Mouse (Mus musculus): Measurements from ENCODE around the gene Slc16a5.
"Not testable (repeated sequence)": the region's sequence is repeated elsewhere in the genome, so short reads cannot be mapped to it uniquely, and the experiment has no call there.

The Slc16a5 gene

DNA sequence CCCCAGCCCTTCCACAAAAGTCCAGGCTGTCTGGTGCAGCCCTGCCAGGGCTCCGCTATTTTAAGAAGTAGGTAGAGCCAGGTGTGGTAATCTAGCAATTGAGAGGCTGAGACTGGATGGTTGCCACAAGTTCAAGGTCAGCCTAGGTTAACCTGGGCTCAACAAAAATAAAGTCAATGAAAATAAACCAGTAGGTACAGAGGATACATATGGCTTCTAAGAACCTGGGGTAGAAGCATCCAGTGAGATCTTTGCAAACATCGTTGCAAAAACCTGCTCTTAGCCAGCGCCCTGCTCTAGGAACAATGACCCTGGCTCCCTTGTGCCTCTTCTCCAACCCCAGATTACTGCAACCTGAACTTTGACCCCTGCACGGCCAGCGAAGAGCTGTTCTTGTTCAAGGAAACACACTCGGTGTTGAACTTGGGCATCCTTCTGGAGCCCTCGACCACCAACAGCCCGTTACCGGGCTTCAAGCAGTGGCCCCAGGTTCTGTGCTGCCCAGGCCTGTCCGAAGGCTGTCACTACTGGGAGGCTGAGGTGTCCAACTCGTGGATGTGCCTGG is 14.9 kb upstream of the Slc16a5 start:
- no peak for DNase-seq (ENCODE audit: low spot score)

DNA sequence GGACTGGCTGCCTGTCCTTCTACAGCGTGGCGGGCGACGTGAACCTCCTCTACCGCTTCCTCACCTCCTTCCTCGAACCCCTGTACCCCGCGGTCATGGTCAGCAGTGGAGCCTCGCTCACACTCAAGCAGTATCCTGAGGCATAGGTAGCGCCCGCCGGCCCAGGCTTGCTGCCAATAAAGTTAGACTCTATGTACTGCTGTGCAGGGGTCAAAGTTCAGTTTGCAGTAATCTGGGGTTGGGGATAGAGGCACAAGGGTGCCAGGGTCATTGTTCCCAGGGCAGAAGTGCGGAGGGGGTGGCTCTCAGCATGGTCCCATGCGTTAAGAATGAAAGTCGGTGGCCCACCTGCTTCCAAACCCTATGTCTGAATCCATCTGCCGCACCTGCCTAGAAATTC is 14.2 kb upstream of the Slc16a5 start:
- no peak for DNase-seq (ENCODE audit: low spot score)

DNA sequence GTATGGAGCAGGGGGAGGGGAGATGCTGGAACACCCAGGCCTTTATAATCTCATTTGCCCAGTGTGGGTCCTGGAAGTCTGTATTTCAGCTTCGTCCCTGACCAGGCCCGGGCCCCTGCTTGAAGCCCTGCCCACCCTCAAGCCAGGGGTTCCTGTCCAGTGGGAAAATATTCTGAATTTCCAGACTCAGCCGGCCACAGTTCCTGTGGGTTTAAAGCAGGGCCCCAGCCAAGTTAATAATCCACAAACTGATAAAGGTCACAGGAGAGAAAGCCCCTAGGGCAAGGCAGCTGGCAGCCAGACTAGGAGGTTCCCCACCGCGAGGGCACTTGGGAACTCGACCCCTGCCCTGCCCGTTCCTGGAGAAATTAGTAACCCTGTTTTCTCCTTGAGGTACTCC is 13.3 kb upstream of the Slc16a5 start:
- no peak for DNase-seq (ENCODE audit: low spot score)

DNA sequence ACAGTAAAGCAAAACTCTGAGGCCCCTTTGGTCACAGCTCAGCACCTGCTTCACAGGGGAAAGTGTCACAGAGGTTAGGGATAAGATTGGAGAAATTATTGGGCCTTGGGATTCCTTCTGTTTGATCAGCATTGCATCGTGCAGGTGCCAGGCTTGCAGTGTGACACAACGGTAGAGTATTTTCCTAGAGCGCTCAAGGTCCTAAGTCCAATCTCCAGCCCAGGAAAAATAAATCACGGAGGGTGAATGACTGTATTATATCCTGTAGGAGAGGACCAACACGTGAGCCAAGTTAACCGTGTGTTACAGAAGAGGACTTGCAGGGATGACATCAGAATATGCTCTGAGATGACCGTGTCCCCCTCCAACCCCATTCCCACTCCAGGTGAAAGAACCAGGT is 12.1 kb upstream of the Slc16a5 start:
- DNase-seq (ENCODE audit: low spot score): no peak

DNA sequence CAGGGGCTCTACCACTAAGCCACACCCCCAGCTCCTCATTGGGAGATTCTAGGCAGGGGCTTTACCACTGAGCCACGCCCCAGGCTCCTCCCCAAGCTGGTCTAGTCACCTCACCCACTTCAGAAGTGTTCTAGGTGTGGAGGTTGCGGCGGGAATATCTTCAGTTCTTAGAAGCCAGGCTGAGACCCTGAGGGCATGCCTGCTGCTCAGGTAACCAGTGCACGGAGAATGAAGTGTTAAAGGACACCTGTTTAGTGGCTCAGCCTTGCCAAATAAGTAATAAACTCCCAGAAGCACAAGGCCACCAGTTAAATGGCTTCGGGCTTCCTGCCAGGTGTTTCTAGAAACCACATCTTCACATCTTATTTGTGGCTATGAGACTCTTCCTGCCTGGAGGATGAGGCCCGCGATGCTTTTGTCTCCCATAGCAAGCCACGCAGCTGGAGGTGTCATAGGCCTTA is 10.5 kb upstream of the Slc16a5 start:
- DNase-seq (ENCODE audit: low spot score): peak; percentile 89

DNA sequence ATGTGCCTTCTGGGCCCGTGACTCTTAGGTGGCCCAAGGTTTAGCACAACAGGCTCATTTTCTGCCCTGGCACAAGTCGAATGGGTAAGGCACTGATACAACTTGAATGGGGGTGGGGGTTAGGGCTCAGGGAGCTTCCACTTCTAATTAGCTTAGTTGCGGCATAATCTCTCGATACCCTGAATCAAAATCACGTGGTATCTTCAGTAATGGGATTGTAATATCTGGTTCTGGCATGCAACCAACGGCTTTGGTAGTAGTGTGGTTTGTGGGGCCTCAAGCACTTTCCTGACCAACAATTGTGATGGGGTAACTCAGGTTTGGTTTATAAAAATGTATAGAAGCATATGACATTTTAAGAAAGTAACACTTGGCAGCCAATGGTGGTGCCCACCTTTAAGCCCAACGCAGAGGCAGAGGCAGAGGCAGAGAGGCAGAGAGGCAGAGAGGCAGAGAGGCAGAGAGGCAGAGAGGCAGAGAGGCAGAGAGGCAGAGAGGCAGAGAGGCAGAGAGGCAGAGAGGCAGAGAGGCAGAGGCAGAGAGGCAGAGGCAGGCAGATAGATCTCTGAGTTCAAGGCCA is 9.9 kb upstream of the Slc16a5 start:
- DNase-seq (ENCODE audit: low spot score): no peak

DNA sequence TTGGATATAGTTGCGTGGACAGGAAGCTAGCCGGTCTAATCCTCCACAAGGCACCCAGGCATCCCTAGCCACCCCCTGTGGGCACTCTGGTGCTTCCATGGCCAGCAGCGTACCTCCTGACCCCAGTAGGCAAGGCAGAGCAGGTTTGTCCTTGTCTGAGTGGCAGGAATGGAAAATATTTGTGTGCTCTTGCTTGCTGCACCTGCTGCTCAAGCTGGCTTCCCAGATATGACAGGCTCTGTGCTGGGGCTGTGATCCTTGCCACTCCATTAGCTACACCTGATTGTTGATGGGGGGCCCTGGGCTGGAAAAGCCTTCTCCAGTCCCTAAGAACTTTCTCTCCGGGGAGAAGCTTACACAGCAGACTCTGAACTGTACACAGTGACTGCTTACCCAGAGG is 9.0 kb upstream of the Slc16a5 start:
- DNase-seq (ENCODE audit: low spot score): no peak

- not testable (repeated sequence) for DNase-seq (ENCODE audit: low spot score)
Measured at GRCm38 (mm10) chr11:115454822-115455221, 7.5 kb upstream of the Slc16a5 start.

DNA sequence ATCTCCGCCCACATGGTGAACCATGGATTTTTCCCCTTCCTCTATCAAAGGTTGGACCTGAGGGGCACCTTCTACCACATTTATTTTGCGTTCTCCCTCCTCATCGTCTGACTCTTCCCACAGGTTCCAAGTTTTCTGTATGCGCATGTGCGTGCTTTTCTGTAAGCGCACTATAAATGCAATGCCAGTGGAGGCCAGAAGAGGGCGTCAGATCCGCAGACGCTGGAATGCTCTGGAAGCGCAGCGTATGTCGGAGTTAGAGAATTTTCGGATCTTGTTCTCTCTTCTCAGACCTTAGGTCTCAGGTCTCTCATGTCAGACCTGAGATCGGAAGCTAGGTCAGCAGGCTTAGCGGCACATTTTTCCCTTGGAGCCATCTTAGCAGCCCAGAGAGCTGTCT is 6.7 kb upstream of the Slc16a5 start:
- DNase-seq (ENCODE audit: low spot score): no peak

GRCm38 (mm10) chr11:115456182-115456581 is 6.1 kb upstream of the Slc16a5 start:
- no peak for DNase-seq (ENCODE audit: low spot score)

DNA sequence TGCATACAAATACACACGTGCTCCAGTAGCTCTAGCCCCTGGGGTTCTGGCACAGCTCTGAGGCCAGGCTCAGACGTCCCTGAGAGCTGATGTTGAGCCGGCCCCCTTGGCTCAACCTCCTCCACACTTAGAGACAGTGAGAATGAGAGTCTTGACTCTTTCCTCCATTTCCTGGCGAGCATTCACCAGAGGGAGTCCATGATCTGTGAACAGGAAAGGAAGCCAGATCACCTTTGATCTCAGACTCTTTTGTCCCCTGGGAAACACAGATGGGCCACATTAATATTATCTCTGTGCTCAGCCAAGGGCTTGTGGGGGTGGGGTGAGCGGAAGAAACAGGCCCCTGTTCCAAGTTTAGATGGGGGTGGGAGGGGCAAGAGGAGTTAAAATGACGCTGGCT is 4.9 kb upstream of the Slc16a5 start:
- no peak for DNase-seq (ENCODE audit: low spot score)

DNA sequence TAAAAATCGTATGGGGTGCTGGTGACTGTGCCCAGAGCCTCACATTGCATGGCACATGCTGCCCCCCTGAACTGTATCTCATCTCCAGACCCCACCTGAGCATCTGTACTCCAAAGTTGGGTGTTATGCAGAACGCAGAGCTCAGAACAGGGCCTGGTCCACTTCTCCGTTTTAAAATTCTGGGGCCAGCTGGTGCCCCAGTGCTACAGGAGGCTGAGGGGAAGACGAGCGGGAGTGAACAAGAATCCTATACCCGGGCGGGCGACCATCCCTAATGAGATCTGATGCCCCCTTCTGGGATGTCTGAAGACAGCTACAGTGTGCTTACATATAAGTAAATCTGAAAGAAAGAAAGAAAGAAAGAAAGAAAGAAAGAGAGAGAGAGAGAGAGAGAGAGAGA is 1.3 kb upstream of the Slc16a5 start:
- DNase-seq (ENCODE audit: low spot score): no peak

DNA sequence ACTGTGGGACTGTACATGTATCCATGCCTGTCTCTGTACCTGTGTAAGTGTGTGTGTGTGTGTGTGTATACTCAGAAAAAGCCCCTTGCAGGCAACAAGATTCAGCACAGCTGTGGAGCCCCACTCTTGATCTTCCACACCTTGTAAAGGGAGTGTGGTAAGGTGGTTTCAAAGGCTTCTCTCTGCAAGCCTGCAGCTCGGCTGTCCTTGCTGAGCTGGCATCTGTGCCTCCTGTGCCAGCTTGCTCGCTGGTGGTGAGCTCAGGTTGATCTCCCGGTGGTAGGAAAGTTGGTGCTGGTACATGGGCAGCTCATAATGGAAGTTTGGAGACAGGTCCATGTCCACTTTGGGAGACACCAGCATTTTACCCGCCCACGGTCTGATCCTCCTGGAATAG is 430 bp upstream of the Slc16a5 start:
- DNase-seq (ENCODE audit: low spot score): peak; percentile 50

DNA sequence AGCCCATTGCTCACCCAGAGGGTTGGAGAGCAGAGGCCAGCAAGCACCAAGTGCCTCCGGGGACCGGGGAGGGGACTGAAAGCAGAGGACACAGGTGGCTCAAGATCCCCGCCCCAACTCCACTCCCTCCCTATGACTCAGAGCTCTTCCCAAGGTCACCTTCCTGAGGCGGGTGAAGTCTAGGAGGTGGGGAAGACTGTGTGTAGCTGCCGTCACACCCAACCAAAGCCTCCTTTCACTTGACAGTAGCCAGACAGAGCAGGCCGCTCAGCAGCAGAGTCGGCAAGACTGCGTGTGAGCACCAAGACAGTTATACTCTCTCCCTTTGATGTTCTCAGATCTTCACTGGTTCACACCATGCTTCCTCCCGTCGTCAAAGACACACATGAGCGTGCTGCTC is 1.1 kb downstream of the Slc16a5 start:
- peak; percentile 76 for DNase-seq (ENCODE audit: low spot score)

GRCm38 (mm10) chr11:115464851-115465250 is 2.6 kb downstream of the Slc16a5 start:
- DNase-seq (ENCODE audit: low spot score): peak; percentile 45

DNA sequence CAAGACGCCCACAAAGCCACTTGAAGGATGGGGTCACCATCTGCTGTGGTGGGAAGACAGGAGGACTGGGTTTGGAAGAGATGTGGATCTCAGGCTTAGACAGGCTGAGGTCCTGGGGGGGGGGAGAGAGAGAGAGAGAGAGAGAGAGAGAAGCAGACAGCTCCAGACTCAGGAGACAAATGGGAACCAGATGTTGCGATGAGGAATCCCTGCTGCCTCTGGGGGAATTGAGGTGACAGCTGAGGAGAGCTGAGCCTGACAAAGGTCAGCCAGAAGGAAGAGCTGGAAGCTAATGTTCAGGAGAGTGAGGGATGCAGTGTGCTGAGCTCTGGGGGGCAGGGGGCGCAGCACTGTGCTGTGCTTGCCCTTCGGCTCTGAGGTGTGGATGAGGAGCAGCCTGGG is 4.9 kb downstream of the Slc16a5 start:
- DNase-seq (ENCODE audit: low spot score): no peak

- DNase-seq (ENCODE audit: low spot score): no peak
Measured at GRCm38 (mm10) chr11:115472183-115472582, 9.9 kb downstream of the Slc16a5 start.

DNA sequence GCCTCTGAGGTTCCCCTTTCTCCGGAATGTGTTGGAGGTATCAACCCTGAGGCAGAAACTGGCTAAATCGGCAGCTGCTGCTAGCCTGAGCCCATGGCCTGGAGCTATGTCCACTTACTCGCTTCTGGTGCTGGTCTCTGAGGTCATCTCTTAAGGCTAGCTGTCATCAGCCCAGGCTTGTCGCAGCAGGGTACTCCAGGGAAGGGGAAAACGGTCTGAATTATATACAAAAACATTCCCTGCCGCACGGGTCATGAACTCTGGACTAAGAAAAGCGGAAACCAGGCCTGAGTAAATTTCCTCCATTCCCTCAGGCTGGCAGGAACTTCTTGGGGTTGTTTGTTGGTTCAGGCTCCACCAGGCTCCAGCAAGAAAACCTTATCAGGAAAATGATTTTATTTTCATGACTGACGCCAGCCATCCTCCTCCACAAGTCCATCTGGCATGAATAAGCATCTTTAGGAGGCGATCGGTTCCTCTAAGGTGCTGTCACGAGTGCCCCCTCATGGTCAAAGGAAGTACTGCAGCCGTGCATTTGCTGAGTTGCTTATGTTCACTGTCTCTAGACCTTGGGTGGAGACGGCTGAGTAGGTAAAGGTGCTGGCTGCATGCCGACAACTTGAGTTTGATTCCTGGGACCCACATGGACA is 11.5 kb downstream of the Slc16a5 start:
- peak; percentile 87 for DNase-seq (ENCODE audit: low spot score)

DNA sequence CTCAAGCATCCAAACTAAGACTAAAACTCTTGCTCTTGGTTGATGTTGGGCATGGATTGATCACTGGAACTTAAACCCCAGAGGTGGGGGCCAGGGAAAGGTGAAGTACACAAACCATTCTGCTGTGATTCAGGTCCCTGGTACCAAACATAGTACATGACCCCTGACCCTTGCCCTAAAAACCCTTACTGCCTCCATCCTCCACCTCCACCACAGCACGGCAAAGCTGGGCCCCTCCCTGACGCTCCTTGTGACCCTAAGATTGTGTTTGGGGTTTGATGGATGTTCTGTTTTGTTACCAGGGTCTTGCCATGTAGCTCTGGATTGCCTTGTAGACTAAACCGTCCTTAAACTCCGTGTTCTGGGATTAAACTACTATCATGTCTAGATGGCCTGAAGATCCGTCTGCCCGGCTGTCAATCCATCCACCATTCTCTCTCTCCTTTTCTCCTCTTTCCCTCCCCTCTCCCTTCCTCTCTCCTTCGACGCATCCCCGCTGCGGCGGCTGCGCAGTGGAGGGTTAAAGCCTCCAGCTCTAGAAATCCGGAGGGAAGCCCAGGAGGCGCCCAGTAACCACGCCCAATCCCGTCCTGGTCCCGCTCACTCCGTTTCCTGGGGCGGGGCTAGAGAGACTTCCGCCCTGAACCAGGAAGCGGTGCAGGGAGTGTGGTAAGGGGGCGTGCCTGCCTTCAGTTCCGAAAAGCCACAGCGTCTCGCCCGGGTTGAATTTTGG is 12.9 kb downstream of the Slc16a5 start, which contains the start of gene Armc7:
Gene Armc7 (plus strand): TSS at position 643 of the 733 bp plus-strand sequence.
- DNase-seq (ENCODE audit: low spot score): peak; percentile 91

- no peak for DNase-seq (ENCODE audit: low spot score)
Measured at GRCm38 (mm10) chr11:115475758-115476237, 13.5 kb downstream of the Slc16a5 start.

GRCm38 (mm10) chr11:115476630-115477029 is 14.4 kb downstream of the Slc16a5 start:
- DNase-seq (ENCODE audit: low spot score): not testable (repeated sequence)

DNA sequence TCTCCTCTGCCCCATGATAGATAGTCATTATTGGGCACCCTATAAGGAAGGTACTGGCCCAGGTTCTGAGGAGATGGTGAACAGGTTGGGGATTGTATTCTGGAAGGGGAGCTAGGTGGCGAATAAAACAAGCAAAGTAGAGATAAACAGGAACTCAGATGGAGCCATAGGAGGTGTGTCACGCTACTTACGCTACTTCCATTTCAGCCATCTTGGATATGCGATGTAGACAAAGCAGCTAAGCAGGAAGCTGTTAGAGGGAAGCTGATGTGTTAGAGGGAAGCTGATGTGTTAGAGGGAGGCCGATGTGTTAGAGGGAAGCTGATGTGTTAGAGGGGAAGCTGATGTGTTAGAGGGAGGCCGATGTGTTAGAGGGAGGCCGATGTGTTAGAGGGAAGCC is 15.1 kb downstream of the Slc16a5 start:
- DNase-seq (ENCODE audit: low spot score): peak; percentile 48
